Mouse (Mus musculus): ENCODE results near the gene Gatad2b.

DNA sequence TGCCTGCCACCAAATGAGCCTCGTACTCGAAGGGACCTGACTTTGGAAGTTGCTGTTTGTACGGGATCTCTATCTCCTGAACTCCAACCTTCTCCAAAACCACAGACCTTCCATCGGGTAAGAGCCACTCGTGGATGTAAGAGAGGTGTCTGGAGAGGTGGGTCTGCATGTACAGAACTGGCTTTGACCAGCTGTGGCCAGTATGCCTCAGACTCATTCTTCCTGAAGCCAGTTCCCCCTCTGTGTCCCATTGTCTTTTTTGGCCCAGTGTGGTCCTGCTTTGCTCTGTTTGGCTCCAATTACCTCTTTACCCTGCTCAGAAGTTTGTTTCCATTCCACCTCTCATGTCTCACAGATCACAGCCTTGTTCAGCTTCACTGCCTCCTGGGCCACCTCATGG lies 85.5 kb downstream of the Gatad2b start:
- no peak for TF ChIP-seq CEBPB (IDR thresholded peaks at IDR 0.05; ENCODE audit: low read depth)
- no peak for TF ChIP-seq CTCF (IDR thresholded peaks at IDR 0.05; ENCODE audit: control insufficient read depth, insufficient read depth, insufficient read length)
- TF ChIP-seq USF1 (IDR thresholded peaks at IDR 0.05; ENCODE audit: low read depth), result no peak
- no peak for TF ChIP-seq MYOD1 (IDR thresholded peaks at IDR 0.05; ENCODE audit: control insufficient read depth, insufficient read length, low read depth)

All from C2C12 (cell line).